Mouse (Mus musculus) liver, adult 2 months (tissue): ENCODE results near the gene 3110009E18Rik.

Experiments used
- CTCF ChIP-seq: fragments of 200-500 bp; IDR thresholded peaks from 2 replicates; pipeline ENCODE4 v1.5.1; 2011; ENCODE audit warnings: low read depth, low read length, control low read depth
- POLR2A ChIP-seq: fragments of 200-500 bp; IDR thresholded peaks from 2 replicates; pipeline ENCODE4 v1.6.1; 2011; ENCODE audit warnings: low read length, control low read depth; ENCODE audit not compliant: insufficient read depth; ENCODE audit errors: extremely low read depth

- no peak for TF ChIP-seq CTCF
- TF ChIP-seq POLR2A: no peak
Measured at GRCm38 (mm10) chr1:120100456-120101226, 20.3 kb upstream of the 3110009E18Rik start.
